Mouse (Mus musculus): ENCODE data around the gene Gm20388. TPM values are rescaled to one million over a fixed set of nuclear protein-coding genes. Genes with fewer than 3 reads are reported as not detected.
A peak's percentile ranks its signal among the peaks of the same experiment; 100 is the strongest.

The Gm20388 gene
- polyA plus RNA-seq, 1 experiment: not detected

GRCm38 (mm10) chr8:122246257-122247211 lies 2335.9 kb downstream of the Gm20388 start:
- 68% methylated on average over 12 of the region's 12 CpGs for WGBS
- H3K4me1 ChIP-seq (ENCODE audit: control insufficient read depth, insufficient read depth, low read length): no peaks in the 10 kb centered on the region
- TF ChIP-seq CTCF (IDR thresholded peaks at IDR 0.05; ENCODE audit: insufficient read depth, low read depth, low read length) (no peak), POLR2A (IDR thresholded peaks at IDR 0.05; ENCODE audit: insufficient read depth, low read depth, low read length) (no peak)
- no peak overlapping the region for H3K4me3 ChIP-seq (ENCODE audit: insufficient read depth, low read depth, low read length)
- no peak overlapping the region for H3K27ac ChIP-seq (ENCODE audit: insufficient read depth, low read depth, low read length)

DNA sequence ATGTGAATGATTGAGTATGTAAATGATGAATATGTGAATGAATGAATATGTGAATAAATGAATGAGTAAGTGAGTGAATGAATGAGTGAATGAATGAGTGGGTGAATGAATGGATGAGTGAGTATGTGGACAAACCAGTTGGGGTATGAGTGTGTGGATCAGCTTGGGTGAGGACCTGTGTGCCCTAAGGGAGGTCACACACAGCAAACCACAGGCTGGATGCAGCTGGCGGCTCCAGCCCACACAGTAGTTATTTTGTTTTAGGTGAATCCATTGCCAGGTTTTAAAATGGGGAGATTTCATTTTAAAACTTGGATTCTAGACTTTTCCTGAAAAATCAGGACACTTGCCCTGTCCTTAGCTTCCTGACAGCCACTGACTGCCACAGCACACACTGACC lies 2341.1 kb downstream of the Gm20388 start:
- 72% methylated on average over 1 of the region's 1 CpGs for WGBS
- 0 out of 2 replicates have a peak, but pooled peaks cover 5% of the 10 kb centered on the region for H3K4me1 ChIP-seq (ENCODE audit: control insufficient read depth, insufficient read depth, low read length)
- no peak overlapping the region for H3K27ac ChIP-seq (ENCODE audit: insufficient read depth, low read depth, low read length)
- TF ChIP-seq CTCF (IDR thresholded peaks at IDR 0.05; ENCODE audit: insufficient read depth, low read depth, low read length): no peak
- TF ChIP-seq POLR2A (IDR thresholded peaks at IDR 0.05; ENCODE audit: insufficient read depth, low read depth, low read length): no peak
- H3K4me3 ChIP-seq (ENCODE audit: insufficient read depth, low read depth, low read length): no peak overlapping the region

- Histone ChIP-seq H3K4me3 (ENCODE audit: insufficient read depth, low read depth, low read length) (no peak overlapping the region), H3K27ac (ENCODE audit: insufficient read depth, low read depth, low read length) (no peak overlapping the region), H3K4me1 (ENCODE audit: control insufficient read depth, insufficient read depth, low read length) (0 out of 2 replicates have a peak, but pooled peaks cover 5% of the 10 kb centered on the region)
- TF ChIP-seq POLR2A (IDR thresholded peaks at IDR 0.05; ENCODE audit: insufficient read depth, low read depth, low read length) (no peak), CTCF (IDR thresholded peaks at IDR 0.05; ENCODE audit: insufficient read depth, low read depth, low read length) (no peak)
- 55% methylated on average over 5 of the region's 5 CpGs for whole genome bisulfite sequencing
Observed at GRCm38 (mm10) chr8:122252366-122252765, 2341.7 kb downstream of the Gm20388 start.

- peaks cover 21% of the 10 kb centered on the region for H3K4me1 ChIP-seq (ENCODE audit: control insufficient read depth, insufficient read depth, low read length)
- TF ChIP-seq POLR2A (IDR thresholded peaks at IDR 0.05; ENCODE audit: insufficient read depth, low read depth, low read length) (no peak), CTCF (IDR thresholded peaks at IDR 0.05; ENCODE audit: insufficient read depth, low read depth, low read length) (peak; percentile 47; the same call in 1 of the 2 replicates)
- H3K27ac ChIP-seq (ENCODE audit: insufficient read depth, low read depth, low read length): no peak overlapping the region
- H3K4me3 ChIP-seq (ENCODE audit: insufficient read depth, low read depth, low read length): no peak overlapping the region
- 83% methylated on average over 2 of the region's 2 CpGs for WGBS
Observed at GRCm38 (mm10) chr8:122259351-122259750, 2348.7 kb downstream of the Gm20388 start.

DNA sequence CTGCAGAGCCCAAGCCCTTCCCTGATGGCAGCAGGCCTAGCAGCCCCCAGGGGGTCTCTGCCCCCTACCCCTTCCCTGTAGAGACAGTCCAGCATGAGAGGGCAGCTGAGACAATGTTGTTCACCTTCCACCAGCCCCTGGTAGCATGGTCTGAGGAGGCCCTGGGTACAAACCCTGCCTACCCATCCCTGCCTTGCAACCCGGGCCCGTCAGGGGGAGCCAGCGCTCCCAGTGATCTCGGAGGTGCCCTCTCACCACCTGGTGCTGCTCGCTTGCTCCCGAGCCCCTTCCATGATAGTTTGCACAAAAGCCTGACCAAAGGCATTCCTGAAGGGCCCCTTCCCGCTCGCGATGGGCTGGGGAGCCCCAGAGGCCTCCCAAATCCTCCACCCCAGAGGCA lies 2350.1 kb downstream of the Gm20388 start:
- TF ChIP-seq POLR2A (IDR thresholded peaks at IDR 0.05; ENCODE audit: insufficient read depth, low read depth, low read length): no peak
- no peak for TF ChIP-seq CTCF (IDR thresholded peaks at IDR 0.05; ENCODE audit: insufficient read depth, low read depth, low read length)
- 69% methylated on average over 9 of the region's 9 CpGs for WGBS
- Histone ChIP-seq H3K4me1 (ENCODE audit: control insufficient read depth, insufficient read depth, low read length) (peaks cover 28% of the 10 kb centered on the region), H3K4me3 (ENCODE audit: insufficient read depth, low read depth, low read length) (no peak overlapping the region), H3K27ac (ENCODE audit: insufficient read depth, low read depth, low read length) (no peak overlapping the region)

- TF ChIP-seq POLR2A (IDR thresholded peaks at IDR 0.05; ENCODE audit: insufficient read depth, low read depth, low read length): no peak
- TF ChIP-seq CTCF (IDR thresholded peaks at IDR 0.05; ENCODE audit: insufficient read depth, low read depth, low read length): no peak
- Histone ChIP-seq H3K4me1 (ENCODE audit: control insufficient read depth, insufficient read depth, low read length) (peaks cover 38% of the 10 kb centered on the region), H3K27ac (ENCODE audit: insufficient read depth, low read depth, low read length) (no peak overlapping the region), H3K4me3 (ENCODE audit: insufficient read depth, low read depth, low read length) (no peak overlapping the region)
- 80% methylated on average over 16 of the region's 16 CpGs for WGBS
Observed at GRCm38 (mm10) chr8:122262835-122263234, 2352.2 kb downstream of the Gm20388 start.

DNA sequence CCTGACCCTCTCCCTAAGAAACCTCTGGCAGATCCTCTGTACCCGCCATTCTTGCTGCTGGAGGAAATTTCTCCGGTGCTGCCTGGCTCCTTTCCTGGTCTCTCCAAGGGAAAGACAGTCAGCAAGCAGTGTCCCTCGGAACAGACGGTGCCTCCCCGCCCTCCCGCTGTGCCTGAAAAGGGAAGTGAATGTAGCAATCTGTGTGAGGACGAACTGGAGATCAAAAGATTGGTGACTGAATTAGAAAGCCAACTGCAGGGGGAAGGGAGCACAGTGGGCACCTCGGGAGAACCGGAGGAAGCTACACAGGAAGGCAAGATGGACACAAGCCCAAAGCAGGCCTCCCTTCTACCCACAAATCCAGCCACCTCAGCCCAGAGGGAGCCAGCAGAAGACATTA lies 2353.6 kb downstream of the Gm20388 start:
- H3K4me3 ChIP-seq (ENCODE audit: insufficient read depth, low read depth, low read length): no peak overlapping the region
- WGBS: 40% methylated on average over 9 of the region's 9 CpGs
- no peak overlapping the region for H3K27ac ChIP-seq (ENCODE audit: insufficient read depth, low read depth, low read length)
- H3K4me1 ChIP-seq (ENCODE audit: control insufficient read depth, insufficient read depth, low read length): peaks cover 36% of the 10 kb centered on the region
- TF ChIP-seq POLR2A (IDR thresholded peaks at IDR 0.05; ENCODE audit: insufficient read depth, low read depth, low read length) (no peak), CTCF (IDR thresholded peaks at IDR 0.05; ENCODE audit: insufficient read depth, low read depth, low read length) (no peak)

DNA sequence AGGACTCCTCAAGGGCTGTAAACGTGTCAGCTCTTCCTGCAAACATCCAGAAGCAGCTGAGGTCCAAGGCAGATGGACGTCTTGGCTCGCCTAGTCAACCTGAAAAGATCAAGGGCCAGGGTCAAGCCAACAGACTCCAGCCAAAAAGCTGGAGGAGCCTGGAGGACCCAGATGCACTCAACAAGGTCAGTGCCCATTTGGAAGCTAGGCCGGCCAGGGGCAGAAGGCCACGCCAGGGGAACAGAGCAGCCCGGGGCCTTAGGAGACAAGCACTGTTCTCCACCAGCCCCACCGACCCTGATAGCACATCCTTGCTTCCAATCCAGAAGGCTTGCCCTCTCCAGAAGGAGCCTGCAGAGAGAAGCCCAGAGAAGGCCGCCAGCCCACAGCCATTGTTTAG lies 2354.9 kb downstream of the Gm20388 start:
- no peak for TF ChIP-seq POLR2A (IDR thresholded peaks at IDR 0.05; ENCODE audit: insufficient read depth, low read depth, low read length)
- no peak for TF ChIP-seq CTCF (IDR thresholded peaks at IDR 0.05; ENCODE audit: insufficient read depth, low read depth, low read length)
- 92% methylated on average over 8 of the region's 8 CpGs for WGBS
- no peak overlapping the region for H3K4me3 ChIP-seq (ENCODE audit: insufficient read depth, low read depth, low read length)
- peaks cover 38% of the 10 kb centered on the region for H3K4me1 ChIP-seq (ENCODE audit: control insufficient read depth, insufficient read depth, low read length)
- no peak overlapping the region for H3K27ac ChIP-seq (ENCODE audit: insufficient read depth, low read depth, low read length)

GRCm38 (mm10) chr8:122266867-122267266 lies 2356.2 kb downstream of the Gm20388 start:
- no peak for TF ChIP-seq POLR2A (IDR thresholded peaks at IDR 0.05; ENCODE audit: insufficient read depth, low read depth, low read length)
- TF ChIP-seq CTCF (IDR thresholded peaks at IDR 0.05; ENCODE audit: insufficient read depth, low read depth, low read length): no peak
- 50% methylated on average over 13 of the region's 13 CpGs for WGBS

More at GRCm38 (mm10) chr8:122266867-122267266, 2356.2 kb downstream of the Gm20388 start:
- Histone ChIP-seq H3K4me3 (ENCODE audit: insufficient read depth, low read depth, low read length) (no peak overlapping the region), H3K4me1 (ENCODE audit: control insufficient read depth, insufficient read depth, low read length) (peaks cover 38% of the 10 kb centered on the region), H3K27ac (ENCODE audit: insufficient read depth, low read depth, low read length) (no peak overlapping the region)

Measured in olfactory bulb, adult 2 months (tissue).